Mouse (Mus musculus): ENCODE measurements around the gene Selenon.

GRCm38 (mm10) chr4:134594731-134595439, 42.9 kb upstream of the Selenon start:
- TF ChIP-seq CTCF (IDR thresholded peaks at IDR 0.05; ENCODE audit: low read depth, low read length) (no peak), GATA1 (IDR thresholded peaks at IDR 0.05; ENCODE audit: borderline replicate concordance, low read length) (no peak)

All from G1E (cell line).